Mouse (Mus musculus) heart, embryonic 11.5 days (tissue): Measurements from ENCODE around the gene Emc4. TPM values are rescaled to one million over a fixed set of nuclear protein-coding genes. Genes with fewer than 3 reads are reported as not detected.

Experiments
- ATAC-seq: fragments of 200-750 bp; cut with Nextera tagmentation; replicated peaks from 2 replicates; pipeline ENCODE4 v1.8.0; 2017; ENCODE audit warnings: moderate library complexity; ENCODE audit not compliant: insufficient number of reproducible peaks, low FRiP score, low TSS enrichment
- H3K27ac ChIP-seq: fragments of 300-500 bp; sonication (generic); 2 replicates; pipeline ENCODE4 v1.5.1; 2014; ENCODE audit warnings: mild to moderate bottlenecking, low read depth, low read length
- H3K27me3 ChIP-seq: fragments of 300-500 bp; sonication (generic); 2 replicates; pipeline ENCODE4 v1.6.1; 2014; ENCODE audit warnings: mild to moderate bottlenecking, low read length, mixed read lengths; ENCODE audit not compliant: control insufficient read depth, insufficient read depth
- H3K36me3 ChIP-seq: fragments of 300-500 bp; sonication (generic); 2 replicates; pipeline ENCODE4 v1.6.1; 2014; ENCODE audit warnings: mild to moderate bottlenecking, low read length, moderate library complexity, mixed read lengths; ENCODE audit not compliant: control insufficient read depth, insufficient read depth
- H3K4me1 ChIP-seq: fragments of 300-500 bp; sonication (generic); 2 replicates; pipeline ENCODE4 v1.6.1; 2014; ENCODE audit warnings: low read length; ENCODE audit not compliant: control insufficient read depth, insufficient read depth
- H3K4me2 ChIP-seq: fragments of 300-500 bp; sonication (generic); 2 replicates; pipeline ENCODE4 v1.6.1; 2014; ENCODE audit warnings: mild to moderate bottlenecking, moderate library complexity
- H3K4me3 ChIP-seq: fragments of 300-500 bp; sonication (generic); 2 replicates; pipeline ENCODE4 v1.5.1; 2014; ENCODE audit warnings: low read depth, low read length
- H3K9ac ChIP-seq: fragments of 300-500 bp; sonication (generic); 2 replicates; pipeline ENCODE4 v1.6.1; 2014; ENCODE audit warnings: mild to moderate bottlenecking, low read depth, low read length, moderate library complexity
- H3K9me3 ChIP-seq: fragments of 300-500 bp; sonication (generic); replicated peaks from 2 replicates; pipeline ENCODE4 v1.6.1; 2016; ENCODE audit warnings: low read length; ENCODE audit not compliant: control insufficient read depth
- WGBS: fragments of 180-500 bp; shearing (Covaris S2); extraction: QIAGEN DNeasy Blood & Tissue Kit; methylation state at CpG from one replicate; pipeline ENCODE4 v1.1.7; 2014; ENCODE audit not compliant: insufficient replicate concordance; 5-methylcytosine and 5-hydroxymethylcytosine counted together
- polyA plus RNA-seq: library from polyadenylated mRNA; unstranded; fragments of >200 nt; fragmentation: Nextera tagmentation; extraction: Ambion mirVana; gene quantifications from 2 replicates; pipeline ENCODE4 v1.2.1, GENCODE M21; 2014

Emc4 gene
- polyA plus RNA-seq, 1 experiment from 2014 or later = 92.1 TPM

DNA sequence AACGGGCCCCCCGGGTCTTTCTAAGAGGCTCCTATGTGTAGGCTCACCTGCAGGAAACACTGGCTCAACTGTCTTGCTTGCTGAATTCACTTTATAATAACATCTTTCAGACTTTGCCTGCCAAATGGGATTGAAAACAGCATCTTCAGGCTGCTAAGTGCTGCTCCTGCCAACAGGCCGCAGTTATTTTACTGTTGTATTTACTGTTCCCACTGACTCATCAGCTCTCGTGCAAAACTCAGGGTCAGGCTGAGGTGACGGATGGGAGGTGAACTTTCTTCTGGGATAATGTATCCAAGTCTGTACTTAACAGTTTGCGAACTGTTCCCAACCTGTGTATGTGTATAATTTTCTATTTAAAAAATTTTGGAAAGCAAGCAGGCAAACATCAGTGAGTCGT is 48.9 kb downstream of the Emc4 start:
- no peak for ATAC-seq
- H3K4me1 ChIP-seq = no peaks in the 10 kb centered on the region
- H3K27me3 ChIP-seq = no peaks in the 10 kb centered on the region
- H3K4me2 ChIP-seq = no peak overlapping the region
- no peaks in the 10 kb centered on the region for H3K36me3 ChIP-seq
- no peak overlapping the region for H3K9ac ChIP-seq
- no peak overlapping the region for H3K4me3 ChIP-seq
- no peaks in the 10 kb centered on the region for H3K9me3 ChIP-seq
- WGBS = 79% methylated on average over 7 of the region's 7 CpGs
- H3K27ac ChIP-seq = no peak overlapping the region

DNA sequence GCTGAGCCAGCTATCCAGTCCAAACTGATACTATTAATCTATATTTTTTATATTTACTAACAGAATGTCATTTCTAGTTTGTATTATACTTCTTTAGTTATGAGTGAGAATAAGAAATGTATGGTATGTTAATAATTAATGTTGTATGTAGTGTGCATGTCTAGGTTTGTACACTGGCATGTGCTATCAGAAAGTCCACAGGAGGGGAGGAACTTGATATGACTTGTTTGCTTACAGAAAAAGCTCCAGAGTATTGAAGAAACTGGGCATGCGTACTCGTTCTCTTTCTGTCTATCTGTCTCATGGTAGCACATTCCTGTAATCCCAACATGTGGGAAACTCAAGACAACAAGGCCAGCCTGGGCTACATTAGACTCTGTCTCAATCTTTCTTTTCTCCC is 49.6 kb downstream of the Emc4 start:
- H3K27me3 ChIP-seq = no peaks in the 10 kb centered on the region
- H3K9ac ChIP-seq = no peak overlapping the region
- WGBS = 79% methylated on average over 2 of the region's 2 CpGs
- H3K36me3 ChIP-seq = no peaks in the 10 kb centered on the region
- H3K4me2 ChIP-seq = no peak overlapping the region
- no peak overlapping the region for H3K27ac ChIP-seq
- H3K4me3 ChIP-seq = no peak overlapping the region
- no peaks in the 10 kb centered on the region for H3K4me1 ChIP-seq
- no peak for ATAC-seq
- H3K9me3 ChIP-seq = no peaks in the 10 kb centered on the region

DNA sequence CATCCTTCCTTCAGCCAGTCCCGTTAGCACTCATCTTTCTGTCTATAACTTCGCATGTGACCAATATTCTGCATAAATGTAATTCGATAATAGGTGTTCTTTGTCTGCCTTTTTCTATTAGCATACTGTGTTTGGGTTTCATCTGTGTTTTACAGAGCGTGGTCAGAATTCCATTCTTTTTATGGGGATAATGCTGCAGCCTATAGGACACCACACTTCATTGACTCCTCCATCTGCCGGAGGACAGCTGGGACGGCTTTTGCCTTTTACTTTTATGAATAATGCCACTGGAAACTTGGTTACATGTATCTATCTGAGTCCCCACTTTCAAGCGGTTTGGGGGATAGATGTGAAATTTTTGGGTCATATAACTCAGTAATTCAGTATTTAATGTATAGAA is 52.2 kb downstream of the Emc4 start:
- Histone ChIP-seq H3K9ac (no peak overlapping the region), H3K4me3 (no peak overlapping the region), H3K9me3 (no peaks in the 10 kb centered on the region), H3K36me3 (no peaks in the 10 kb centered on the region), H3K4me1 (no peaks in the 10 kb centered on the region), H3K4me2 (no peak overlapping the region), H3K27ac (no peak overlapping the region), H3K27me3 (no peaks in the 10 kb centered on the region)
- 87% methylated on average over 7 of the region's 7 CpGs for WGBS
- no peak for ATAC-seq

Other genes with a start within 250 kb of the Emc4 start
- gene Olfr1316, start 233.1 kb downstream of the Emc4 start, polyA plus RNA-seq = not detected in 2 replicates
- gene Olfr1317, start 227.7 kb downstream of the Emc4 start, polyA plus RNA-seq = not detected in 2 replicates
- gene Olfr1318, start 213.8 kb downstream of the Emc4 start, polyA plus RNA-seq = not detected in 2 replicates
- 15.4 and 17.2 TPM in 2 replicates for gene Lpcat4, start 128.6 kb downstream of the Emc4 start, polyA plus RNA-seq
- gene Nutm1, start 108.7 kb downstream of the Emc4 start, polyA plus RNA-seq = 0.04 TPM in 1 of 2 replicates, not detected in the other
- 157 and 168 TPM in 2 replicates for gene Nop10, start 106.1 kb downstream of the Emc4 start, polyA plus RNA-seq
- 12.8 and 15.0 TPM in 2 replicates for gene Slc12a6, start 102.2 kb downstream of the Emc4 start, polyA plus RNA-seq
- 0.06 TPM in 1 of 2 replicates, not detected in the other for gene Gm21985, start 101.7 kb downstream of the Emc4 start, polyA plus RNA-seq
- 30.8 and 35.0 TPM in 2 replicates for gene Katnbl1, start 11.2 kb upstream of the Emc4 start, polyA plus RNA-seq
- gene Emc7, start 87.0 kb upstream of the Emc4 start, polyA plus RNA-seq = 15.9 and 17.8 TPM in 2 replicates
- gene Chrm5, start 112.7 kb upstream of the Emc4 start, polyA plus RNA-seq = not detected in 2 replicates
- gene Aven, start 124.9 kb upstream of the Emc4 start, polyA plus RNA-seq = 7.6 and 8.0 TPM in 2 replicates